Mouse (Mus musculus) neural tube, embryonic 11.5 days (tissue): ENCODE results near the gene Creb3l2. TPM values are rescaled to one million over a fixed set of nuclear protein-coding genes. Genes with fewer than 3 reads are reported as not detected.

Experiments
- ATAC-seq: fragments of 200-750 bp; cut with Nextera tagmentation; 2 replicates; pipeline ENCODE4 v1.8.0; 2017; ENCODE audit warnings: moderate number of reproducible peaks, mild to moderate bottlenecking, moderate TSS enrichment, moderate library complexity; ENCODE audit not compliant: insufficient read depth, low FRiP score, low TSS enrichment
- DNase-seq: peaks from one replicate; pipeline ENCODE4 v3.0.0-alpha.2; 2015; ENCODE audit warnings: low spot score
- H3K27ac ChIP-seq: fragments of 300-500 bp; sonication (generic); 2 replicates; pipeline ENCODE4 v1.5.1; 2014; ENCODE audit warnings: low read depth, mild to moderate bottlenecking, low read length
- H3K27me3 ChIP-seq: fragments of 300-500 bp; sonication (generic); 2 replicates; pipeline ENCODE4 v1.6.1; 2014; ENCODE audit warnings: mild to moderate bottlenecking, low read length, mixed read lengths; ENCODE audit not compliant: control insufficient read depth, insufficient read depth
- H3K36me3 ChIP-seq: fragments of 300-500 bp; sonication (generic); 2 replicates; pipeline ENCODE4 v1.6.1; 2014; ENCODE audit warnings: mild to moderate bottlenecking, low read length, moderate library complexity, mixed read lengths; ENCODE audit not compliant: control insufficient read depth, insufficient read depth
- H3K4me1 ChIP-seq: fragments of 300-500 bp; sonication (generic); 2 replicates; pipeline ENCODE4 v1.6.1; 2014; ENCODE audit warnings: low read length, mixed read lengths; ENCODE audit not compliant: control insufficient read depth, insufficient read depth
- H3K4me2 ChIP-seq: fragments of 300-500 bp; sonication (generic); 2 replicates; pipeline ENCODE4 v1.6.1; 2014; ENCODE audit warnings: low read depth, mild to moderate bottlenecking, moderate library complexity
- H3K4me3 ChIP-seq: fragments of 300-500 bp; sonication (generic); 2 replicates; pipeline ENCODE4 v1.5.1; 2014; ENCODE audit warnings: low read depth, low read length
- H3K9ac ChIP-seq: fragments of 300-500 bp; sonication (generic); 2 replicates; pipeline ENCODE4 v1.6.1; 2014; ENCODE audit warnings: mild to moderate bottlenecking, low read length
- H3K9me3 ChIP-seq: fragments of 300-500 bp; sonication (generic); 2 replicates; pipeline ENCODE4 v1.6.1; 2016; ENCODE audit warnings: low read length; ENCODE audit not compliant: control insufficient read depth
- WGBS: fragments of 180-500 bp; shearing (Covaris S2); extraction: QIAGEN DNeasy Blood & Tissue Kit; methylation state at CpG from one replicate; pipeline ENCODE4 v1.1.7; 2014; 5-methylcytosine and 5-hydroxymethylcytosine counted together
- polyA plus RNA-seq: library from polyadenylated mRNA; unstranded; fragments of >200 nt; fragmentation: Nextera tagmentation; extraction: Ambion mirVana; gene quantifications from 2 replicates; pipeline ENCODE4 v1.2.1, GENCODE M21; 2014

Gene Creb3l2
- polyA plus RNA-seq, 1 experiment from 2014 or later: 14.5 TPM

- DNase-seq: no peak
- Histone ChIP-seq H3K4me1 (0 out of 2 replicates have a peak, but pooled peaks cover 8% of the 10 kb centered on the region), H3K27ac (no peak overlapping the region), H3K9me3 (no peaks in the 10 kb centered on the region), H3K36me3 (no peaks in the 10 kb centered on the region), H3K4me3 (no peak overlapping the region), H3K9ac (no peak overlapping the region), H3K4me2 (no peak overlapping the region), H3K27me3 (no peaks in the 10 kb centered on the region)
- WGBS: 88% methylated on average over 9 of the region's 9 CpGs
- no peak for ATAC-seq
These were observed 44.0 kb downstream of the Creb3l2 start for GRCm38 (mm10) chr6:37397973-37398372.

GRCm38 (mm10) chr6:37397254-37397653 is 44.7 kb downstream of the Creb3l2 start:
- Histone ChIP-seq H3K9me3 (no peaks in the 10 kb centered on the region), H3K36me3 (no peaks in the 10 kb centered on the region), H3K9ac (no peak overlapping the region), H3K27ac (no peak overlapping the region), H3K4me1 (0 out of 2 replicates have a peak, but pooled peaks cover 8% of the 10 kb centered on the region), H3K4me3 (no peak overlapping the region), H3K4me2 (no peak overlapping the region), H3K27me3 (no peaks in the 10 kb centered on the region)
- DNase-seq: no peak
- no peak for ATAC-seq
- WGBS: 95% methylated on average over 4 of the region's 4 CpGs

DNA sequence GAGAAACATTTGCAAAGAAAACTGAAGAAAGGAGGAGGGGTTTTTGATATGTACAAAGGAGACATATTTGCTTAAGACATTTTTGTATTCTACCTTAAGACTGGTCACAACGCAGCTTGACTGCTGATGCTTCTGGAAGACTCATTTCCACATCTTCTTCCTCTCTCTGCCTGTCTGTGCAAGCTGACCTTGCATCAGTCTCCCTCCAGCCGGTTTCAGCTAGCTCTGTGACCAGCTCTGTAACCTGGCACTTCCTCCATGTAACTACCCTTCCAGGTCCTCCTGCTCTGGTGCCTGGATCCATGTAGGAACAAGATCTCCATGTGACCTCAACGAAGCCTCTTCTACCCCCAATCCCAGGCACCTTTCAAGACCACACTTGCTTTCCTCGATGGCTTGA is 45.8 kb downstream of the Creb3l2 start:
- no peaks in the 10 kb centered on the region for H3K27me3 ChIP-seq
- DNase-seq: no peak
- no peaks in the 10 kb centered on the region for H3K9me3 ChIP-seq
- ATAC-seq: no peak
- H3K4me2 ChIP-seq: no peak overlapping the region
- WGBS: 86% methylated on average over 4 of the region's 4 CpGs
- no peak overlapping the region for H3K9ac ChIP-seq
- H3K4me1 ChIP-seq: 0 out of 2 replicates have a peak, but pooled peaks cover 3% of the 10 kb centered on the region
- H3K36me3 ChIP-seq: no peaks in the 10 kb centered on the region
- no peak overlapping the region for H3K27ac ChIP-seq
- H3K4me3 ChIP-seq: no peak overlapping the region

GRCm38 (mm10) chr6:37393263-37393662 is 48.7 kb downstream of the Creb3l2 start:
- WGBS: 49% methylated on average over 6 of the region's 6 CpGs
- no peak overlapping the region for H3K27ac ChIP-seq
- no peak overlapping the region for H3K4me2 ChIP-seq
- no peaks in the 10 kb centered on the region for H3K27me3 ChIP-seq
- H3K36me3 ChIP-seq: no peaks in the 10 kb centered on the region
- no peak for ATAC-seq
- H3K9ac ChIP-seq: no peak overlapping the region
- H3K9me3 ChIP-seq: no peaks in the 10 kb centered on the region
- H3K4me1 ChIP-seq: no peaks in the 10 kb centered on the region
- H3K4me3 ChIP-seq: no peak overlapping the region
- no peak for DNase-seq

GRCm38 (mm10) chr6:37392262-37392661 is 49.7 kb downstream of the Creb3l2 start:
- H3K27ac ChIP-seq: no peak overlapping the region
- H3K4me1 ChIP-seq: no peaks in the 10 kb centered on the region
- 85% methylated on average over 6 of the region's 6 CpGs for WGBS
- no peak overlapping the region for H3K9ac ChIP-seq
- no peak overlapping the region for H3K4me2 ChIP-seq
- no peaks in the 10 kb centered on the region for H3K27me3 ChIP-seq
- H3K4me3 ChIP-seq: no peak overlapping the region
- H3K36me3 ChIP-seq: no peaks in the 10 kb centered on the region
- no peak for ATAC-seq
- no peaks in the 10 kb centered on the region for H3K9me3 ChIP-seq
- no peak for DNase-seq

DNA sequence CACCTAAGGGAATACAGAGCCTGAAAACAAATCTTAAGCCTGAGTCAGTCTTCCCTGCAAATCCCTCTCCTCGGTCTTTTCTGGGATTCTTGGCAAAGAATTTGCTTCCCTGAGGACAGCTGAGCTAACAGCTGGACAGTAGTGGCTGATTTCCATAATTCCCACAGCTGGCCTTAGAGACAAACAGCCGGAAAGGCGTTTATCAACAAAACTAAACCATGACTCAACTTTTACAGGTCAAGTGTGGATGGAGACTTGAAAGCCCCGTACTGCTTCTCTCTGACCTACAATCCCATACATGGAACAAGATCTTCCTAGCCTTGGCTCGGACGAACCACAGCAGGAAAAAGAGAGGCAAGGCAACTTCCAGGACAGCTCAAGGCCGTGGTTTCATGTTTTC is 50.6 kb downstream of the Creb3l2 start:
- no peaks in the 10 kb centered on the region for H3K4me1 ChIP-seq
- no peak overlapping the region for H3K9ac ChIP-seq
- ATAC-seq: no peak
- H3K27ac ChIP-seq: no peak overlapping the region
- H3K4me2 ChIP-seq: no peak overlapping the region
- no peaks in the 10 kb centered on the region for H3K36me3 ChIP-seq
- H3K9me3 ChIP-seq: no peaks in the 10 kb centered on the region
- H3K4me3 ChIP-seq: no peak overlapping the region
- no peaks in the 10 kb centered on the region for H3K27me3 ChIP-seq
- DNase-seq: no peak
- 85% methylated on average over 7 of the region's 7 CpGs for WGBS

GRCm38 (mm10) chr6:37388960-37389359 is 53.0 kb downstream of the Creb3l2 start:
- DNase-seq: no peak
- H3K4me2 ChIP-seq: no peak overlapping the region
- no peak overlapping the region for H3K9ac ChIP-seq
- 73% methylated on average over 8 of the region's 8 CpGs for WGBS
- no peak overlapping the region for H3K27ac ChIP-seq
- ATAC-seq: no peak
- H3K4me1 ChIP-seq: no peaks in the 10 kb centered on the region
- no peaks in the 10 kb centered on the region for H3K27me3 ChIP-seq
- no peak overlapping the region for H3K4me3 ChIP-seq
- H3K36me3 ChIP-seq: no peaks in the 10 kb centered on the region
- H3K9me3 ChIP-seq: no peaks in the 10 kb centered on the region

DNA sequence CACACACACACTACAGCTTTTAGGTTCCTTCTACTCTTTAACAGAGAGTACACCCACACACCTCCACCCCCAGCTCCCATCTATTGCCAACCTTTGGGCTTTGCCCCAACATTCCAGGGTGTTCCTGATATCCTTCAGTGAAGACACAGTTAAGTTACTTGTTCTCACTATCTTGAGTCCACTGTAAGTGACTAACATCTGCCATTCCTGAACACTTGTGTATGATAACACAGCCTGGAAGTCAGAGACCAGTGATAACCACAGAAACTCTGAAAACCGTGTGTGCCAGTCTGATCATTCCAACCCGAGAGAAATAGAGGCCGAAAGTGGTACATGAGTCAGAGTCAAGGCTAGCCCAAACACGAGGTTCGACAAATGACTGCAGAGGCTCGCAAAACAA is 53.4 kb downstream of the Creb3l2 start:
- 78% methylated on average over 6 of the region's 6 CpGs for WGBS
- no peak overlapping the region for H3K4me3 ChIP-seq

GRCm38 (mm10) chr6:37387281-37387680 is 54.7 kb downstream of the Creb3l2 start:
- Histone ChIP-seq H3K9me3 (no peaks in the 10 kb centered on the region), H3K4me3 (no peak overlapping the region), H3K36me3 (no peaks in the 10 kb centered on the region), H3K27ac (no peak overlapping the region), H3K9ac (no peak overlapping the region), H3K4me2 (no peak overlapping the region), H3K27me3 (no peaks in the 10 kb centered on the region), H3K4me1 (no peaks in the 10 kb centered on the region)
- ATAC-seq (no peak), DNase-seq (no peak)
- WGBS: 86% methylated on average over 4 of the region's 4 CpGs

More for the DNA sequence above, 53.4 kb downstream of the Creb3l2 start:
- no peaks in the 10 kb centered on the region for H3K36me3 ChIP-seq
- ATAC-seq (no peak), DNase-seq (no peak)
- H3K9me3 ChIP-seq: no peaks in the 10 kb centered on the region
- H3K4me1 ChIP-seq: no peaks in the 10 kb centered on the region
- no peak overlapping the region for H3K27ac ChIP-seq
- no peak overlapping the region for H3K9ac ChIP-seq
- no peak overlapping the region for H3K4me2 ChIP-seq
- H3K27me3 ChIP-seq: no peaks in the 10 kb centered on the region
